Mouse (Mus musculus) megakaryocyte, embryonic 14.5 days (primary cell): ENCODE measurements around the gene Sord. TPM values are rescaled to one million over a fixed set of nuclear protein-coding genes. Genes with fewer than 3 reads are reported as not detected.

Experiments
- H3K27me3 ChIP-seq: replicated peaks from 2 replicates; pipeline ENCODE3; 2012; ENCODE audit warnings: inconsistent platforms
- H3K36me3 ChIP-seq: replicated peaks from 2 replicates; pipeline ENCODE3; 2012; ENCODE audit warnings: low read length, inconsistent platforms, mixed read lengths
- H3K4me1 ChIP-seq: 2 replicates; pipeline ENCODE4 v1.6.1; 2012; ENCODE audit warnings: inconsistent platforms
- H3K4me3 ChIP-seq: replicated peaks from 2 replicates; pipeline ENCODE3; 2012; ENCODE audit warnings: moderate library complexity, mild to moderate bottlenecking, inconsistent platforms
- H3K9me3 ChIP-seq: 2 replicates; pipeline ENCODE4 v1.6.1; 2012; ENCODE audit warnings: inconsistent platforms
- FLI1 ChIP-seq: IDR thresholded peaks from 2 replicates; pipeline ENCODE4 v1.6.1; 2012; ENCODE audit warnings: low read length, inconsistent platforms, mixed read lengths
- GATA1 ChIP-seq: IDR thresholded peaks from 3 replicates; pipeline ENCODE4 v1.6.1; 2012; ENCODE audit warnings: mixed read lengths, low read length, inconsistent platforms, borderline replicate concordance
- polyA plus RNA-seq: library from polyadenylated mRNA; stranded (reverse); fragments of >175 nt; gene quantifications from 2 replicates; pipeline ENCODE4 v1.2.3, GENCODE M21; 2012; ENCODE audit warnings: low replicate concordance; ENCODE audit not compliant: insufficient read depth

Sord gene
- polyA plus RNA-seq, 1 experiment = 52.7 TPM

DNA sequence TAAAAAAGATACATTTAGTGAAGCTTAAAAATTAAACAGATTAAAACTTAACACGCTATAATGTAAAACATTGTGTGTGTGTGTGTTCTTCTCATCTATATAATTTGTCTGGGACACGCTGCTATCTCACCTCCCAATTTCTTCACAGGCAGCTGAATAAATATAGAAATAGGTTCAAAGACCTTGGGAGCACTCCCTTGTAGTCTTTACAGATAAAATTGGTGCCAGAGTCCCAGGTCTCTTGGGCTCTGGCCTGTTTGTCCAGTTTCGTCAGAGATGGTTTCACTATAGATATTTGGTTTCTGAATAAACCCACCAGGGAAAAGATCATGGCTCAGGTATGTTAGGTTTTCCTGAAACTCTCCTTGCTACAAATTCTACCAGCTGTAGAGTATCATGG lies 44.2 kb downstream of the Sord start:
- H3K4me3 ChIP-seq = no peak overlapping the region
- H3K36me3 ChIP-seq = no peaks in the 10 kb centered on the region
- TF ChIP-seq GATA1 = no peak
- no peak for TF ChIP-seq FLI1
- no peaks in the 10 kb centered on the region for H3K4me1 ChIP-seq
- H3K27me3 ChIP-seq = peaks cover 51% of the 10 kb centered on the region
- H3K9me3 ChIP-seq = peaks cover 24% of the 10 kb centered on the region

DNA sequence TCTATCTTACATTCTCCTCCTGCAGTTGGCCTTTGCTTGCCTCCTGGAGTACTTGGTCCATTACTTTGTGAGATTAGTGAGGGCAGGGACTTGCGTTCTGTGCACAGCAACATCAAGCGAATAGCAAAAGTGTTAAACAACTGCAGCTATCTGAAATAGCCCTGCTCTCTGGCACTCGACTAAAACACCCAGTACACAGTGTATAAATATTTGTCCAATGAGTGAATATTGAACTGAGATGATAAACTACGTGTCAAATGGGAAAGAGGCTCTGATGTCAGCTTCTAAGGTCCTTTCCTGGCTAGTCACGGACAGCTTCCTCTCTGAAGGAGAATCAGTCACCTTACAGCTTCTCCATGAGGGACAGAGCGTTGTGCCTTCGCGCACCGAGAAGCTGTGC lies 49.5 kb downstream of the Sord start:
- H3K9me3 ChIP-seq = peaks cover 24% of the 10 kb centered on the region
- no peak overlapping the region for H3K4me3 ChIP-seq
- TF ChIP-seq GATA1 = no peak
- no peak for TF ChIP-seq FLI1
- no peaks in the 10 kb centered on the region for H3K36me3 ChIP-seq
- H3K27me3 ChIP-seq = peaks cover 69% of the 10 kb centered on the region
- no peaks in the 10 kb centered on the region for H3K4me1 ChIP-seq

DNA sequence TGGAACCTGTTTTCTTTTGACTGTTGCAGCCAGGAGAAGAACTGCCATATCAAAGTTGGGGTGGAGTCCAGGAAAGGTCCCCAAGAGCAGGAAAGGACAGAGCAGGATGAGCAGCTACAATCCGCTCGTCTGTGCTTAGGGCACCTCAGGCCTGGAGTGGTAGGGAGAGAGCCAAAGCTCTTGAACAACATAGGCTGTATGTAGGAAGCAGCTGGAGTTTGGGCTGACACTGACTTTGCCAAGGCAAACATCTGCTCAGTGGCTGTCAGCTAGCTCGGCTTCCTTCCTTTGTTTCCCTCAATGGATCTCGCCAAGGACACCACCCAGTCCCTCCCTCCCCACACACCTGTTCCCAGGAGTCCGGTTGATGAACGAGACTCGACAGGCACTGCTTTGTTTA lies 51.6 kb downstream of the Sord start:
- H3K9me3 ChIP-seq = peaks cover 26% of the 10 kb centered on the region
- peaks cover 76% of the 10 kb centered on the region for H3K27me3 ChIP-seq
- H3K4me1 ChIP-seq = peaks cover 5% of the 10 kb centered on the region
- H3K36me3 ChIP-seq = no peaks in the 10 kb centered on the region
- H3K4me3 ChIP-seq = no peak overlapping the region
- TF ChIP-seq GATA1 = no peak
- no peak for TF ChIP-seq FLI1

DNA sequence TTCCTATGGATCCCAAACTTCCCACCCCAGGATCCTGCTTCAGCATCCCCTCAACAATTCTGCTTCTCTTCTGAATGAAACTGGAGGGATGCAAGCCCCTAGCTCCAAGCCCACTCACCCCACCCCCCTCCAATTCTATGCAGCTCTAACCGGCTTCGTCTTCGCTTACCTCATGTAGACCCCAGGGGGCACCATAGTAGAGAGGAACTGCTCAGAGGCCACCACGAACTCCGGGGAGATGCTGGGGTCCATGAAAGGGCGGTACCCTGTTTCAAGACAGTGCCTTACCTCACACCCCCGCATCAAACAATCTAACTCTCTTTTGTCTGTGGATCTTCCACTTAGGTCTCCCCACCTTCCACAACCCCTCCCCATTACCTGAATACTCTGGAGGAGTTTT lies 60.4 kb downstream of the Sord start:
- H3K9me3 ChIP-seq = 0 out of 2 replicates have a peak, but pooled peaks cover 3% of the 10 kb centered on the region
- peaks cover 37% of the 10 kb centered on the region for H3K4me1 ChIP-seq
- no peak for TF ChIP-seq GATA1
- H3K4me3 ChIP-seq = no peak overlapping the region
- no peaks in the 10 kb centered on the region for H3K36me3 ChIP-seq
- H3K27me3 ChIP-seq = peaks cover 95% of the 10 kb centered on the region

DNA sequence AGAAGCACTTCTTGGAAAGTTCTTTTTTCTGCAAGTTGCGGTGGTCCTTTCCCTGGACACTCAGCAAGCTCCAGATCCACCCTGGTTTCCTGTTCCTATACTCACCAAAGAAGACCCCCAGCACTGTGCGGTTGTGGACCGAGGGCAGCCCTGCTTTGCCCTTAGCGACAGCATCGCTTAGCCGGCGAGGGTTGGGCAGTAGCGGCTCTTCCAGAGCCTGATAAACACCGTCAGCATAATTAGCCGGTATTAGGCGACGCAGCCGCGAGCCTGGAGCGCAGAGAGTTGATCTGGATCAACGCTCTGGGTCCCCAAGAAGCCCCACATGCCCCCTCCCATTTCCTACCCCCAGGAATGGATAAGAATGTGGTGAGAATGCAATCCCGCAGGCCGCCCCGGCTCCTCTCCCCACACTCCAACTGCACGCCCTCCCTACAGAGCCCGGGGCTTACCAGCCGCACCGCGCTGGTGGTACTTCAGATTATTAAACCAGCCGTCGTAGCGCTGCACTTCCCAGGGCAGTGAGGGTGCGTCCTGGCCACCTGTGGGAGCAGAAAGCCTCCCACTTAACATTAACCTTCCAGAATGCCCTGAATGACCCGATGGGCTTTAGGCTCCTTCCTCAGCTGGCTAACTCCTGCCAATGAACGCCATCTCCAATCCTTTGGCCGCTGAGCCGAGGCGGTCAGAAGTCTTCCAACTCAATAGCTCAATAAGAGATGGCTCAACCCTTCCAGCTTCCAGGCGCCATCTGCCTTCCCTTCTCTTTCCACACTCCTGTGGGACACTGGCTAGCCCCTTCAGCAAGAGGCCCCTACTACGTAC lies 62.9 kb downstream of the Sord start:
- Histone ChIP-seq H3K36me3 (no peaks in the 10 kb centered on the region), H3K27me3 (peaks cover 96% of the 10 kb centered on the region), H3K4me3 (peak overlapping the region; percentile 16), H3K4me1 (peaks cover 54% of the 10 kb centered on the region), H3K9me3 (no peaks in the 10 kb centered on the region)
- no peak for TF ChIP-seq GATA1
- TF ChIP-seq FLI1 = no peak

DNA sequence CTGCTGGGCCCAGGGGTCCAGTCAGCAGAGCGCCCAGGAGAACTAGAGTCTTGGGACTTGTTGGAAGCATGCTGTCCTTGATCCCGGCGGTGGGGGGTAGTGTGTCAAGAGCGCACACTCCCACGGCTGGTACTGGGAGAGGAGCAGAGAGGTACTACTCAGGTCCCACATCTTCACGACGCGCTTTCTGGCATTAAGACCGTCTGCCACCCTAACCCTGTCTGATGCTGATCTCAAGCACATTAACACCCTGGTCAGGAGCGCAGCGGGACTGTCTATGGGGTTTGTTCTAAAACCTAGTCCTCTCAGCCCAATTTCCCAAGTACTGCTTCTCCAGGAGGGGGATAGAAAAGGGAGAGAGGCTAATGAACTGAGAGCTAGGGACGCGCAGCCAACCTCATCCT lies 63.5 kb downstream of the Sord start, which contains the start of gene Duox2:
TSS of gene Duox2 (minus strand) at position 354 of the 404 bp plus-strand sequence.
- TF ChIP-seq GATA1 (no peak), FLI1 (no peak)
- Histone ChIP-seq H3K9me3 (no peaks in the 10 kb centered on the region), H3K4me3 (peak within 1 kb of the TSS; percentile 80), H3K27me3 (peaks cover 95% of the 10 kb centered on the region), H3K4me1 (peaks cover 60% of the 10 kb centered on the region), H3K36me3 (no peaks in the 10 kb centered on the region)

DNA sequence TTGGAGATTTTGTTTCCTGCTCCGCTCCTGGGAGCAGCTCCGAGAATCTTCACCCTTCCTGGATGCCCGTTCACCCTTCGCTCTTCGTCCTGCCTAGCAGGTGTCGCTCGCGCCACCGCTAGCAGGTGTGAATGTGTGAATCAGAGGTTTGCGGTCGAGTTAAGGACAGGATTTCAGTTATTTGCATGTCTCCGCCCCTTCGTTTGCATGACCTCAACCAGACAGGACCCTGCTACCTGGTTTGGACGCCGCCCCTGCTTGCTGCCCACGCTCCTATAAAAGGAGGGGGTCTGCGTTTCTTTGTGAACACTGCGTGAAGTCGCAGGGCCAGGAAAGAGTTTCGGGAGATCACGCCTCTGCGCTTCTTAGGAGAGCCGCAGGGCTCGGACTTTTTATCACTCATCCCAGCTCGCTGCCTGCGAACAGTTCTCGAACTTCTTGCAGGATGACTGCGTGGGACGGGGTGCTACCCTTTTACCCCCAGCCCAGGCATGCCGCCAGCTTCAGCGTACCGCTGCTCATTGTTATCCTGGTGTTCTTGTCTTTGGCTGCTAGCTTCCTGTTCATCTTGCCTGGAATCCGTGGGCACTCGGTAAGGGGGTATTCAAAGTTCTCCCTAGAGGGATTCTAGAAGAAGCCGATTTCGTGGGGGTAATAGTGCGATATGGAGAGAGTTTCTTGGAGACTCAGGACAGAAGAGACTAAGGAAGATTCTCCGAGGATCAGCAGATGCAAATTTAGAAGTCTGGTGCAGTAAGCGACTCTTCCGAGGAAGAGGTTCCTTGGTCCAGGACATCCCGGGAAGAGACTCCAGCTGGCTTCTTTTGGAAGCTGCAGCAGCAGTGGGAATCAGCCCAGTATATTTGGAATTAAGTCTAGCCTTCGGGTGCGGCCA lies 64.3 kb downstream of the Sord start, which contains the start of gene Duoxa2:
TSS of gene Duoxa2 (plus strand) at position 305 of the 895 bp plus-strand sequence.
- Histone ChIP-seq H3K4me1 (peaks cover 61% of the 10 kb centered on the region), H3K4me3 (peak within 1 kb of the TSS; percentile 80), H3K9me3 (no peaks in the 10 kb centered on the region), H3K36me3 (no peaks in the 10 kb centered on the region), H3K27me3 (peaks cover 94% of the 10 kb centered on the region)
- TF ChIP-seq GATA1 (no peak), FLI1 (no peak)

DNA sequence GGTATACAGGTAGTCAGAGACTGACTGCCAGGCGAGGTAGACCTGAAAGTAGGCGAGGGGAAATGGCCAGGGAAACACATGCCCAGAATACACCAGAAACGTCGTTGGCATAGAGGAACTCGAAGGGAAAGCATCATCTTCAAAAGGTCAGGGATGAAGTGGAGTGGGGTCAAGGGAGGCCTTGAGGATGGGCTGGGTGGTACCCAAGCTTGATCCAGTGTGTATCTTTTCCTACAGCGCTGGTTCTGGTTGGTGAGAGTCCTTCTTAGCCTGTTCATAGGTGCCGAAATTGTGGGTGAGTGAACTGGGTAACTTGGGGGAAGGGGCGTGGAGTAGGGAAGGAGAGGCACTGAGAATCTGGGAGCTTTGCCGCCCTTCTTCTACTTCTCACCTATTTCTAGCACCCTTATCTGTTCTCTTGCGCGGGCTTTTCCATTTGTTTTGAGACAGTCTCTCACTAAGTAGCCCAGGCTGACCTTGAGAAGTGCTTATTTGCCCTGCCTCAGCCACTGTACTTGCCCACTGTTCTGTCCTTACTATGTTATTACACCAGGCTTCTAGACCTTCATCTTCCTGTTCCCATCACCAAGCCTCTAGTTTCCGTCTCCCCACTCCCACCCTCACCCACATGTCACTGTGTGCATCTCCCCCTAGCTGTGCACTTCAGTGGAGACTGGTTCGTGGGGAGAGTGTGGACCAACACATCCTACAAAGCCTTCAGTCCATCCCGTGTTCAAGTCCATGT lies 65.5 kb downstream of the Sord start:
- H3K27me3 ChIP-seq = peaks cover 94% of the 10 kb centered on the region
- H3K4me1 ChIP-seq = peaks cover 61% of the 10 kb centered on the region
- TF ChIP-seq GATA1 (no peak), FLI1 (no peak)

DNA sequence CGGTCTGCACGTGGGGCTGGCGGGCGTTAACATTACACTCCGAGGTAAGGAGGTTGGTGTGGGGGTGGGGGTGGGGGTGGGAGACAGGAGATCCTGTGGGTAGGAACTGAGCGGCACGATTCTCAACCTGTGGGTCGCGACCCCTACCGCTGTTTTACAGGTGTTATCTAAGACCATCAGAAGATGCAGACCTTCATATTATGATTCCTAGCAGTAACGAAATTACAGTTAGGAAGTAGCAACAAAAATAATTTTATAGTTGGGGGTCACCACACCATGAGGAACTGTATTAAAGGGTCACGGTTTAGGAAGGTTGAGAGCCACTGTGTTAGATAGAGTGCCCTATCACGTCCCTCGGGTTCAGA lies 66.1 kb downstream of the Sord start:
- Histone ChIP-seq H3K4me1 (peaks cover 61% of the 10 kb centered on the region), H3K27me3 (peaks cover 94% of the 10 kb centered on the region), H3K4me3 (peak overlapping the region; percentile 92), H3K9me3 (no peaks in the 10 kb centered on the region), H3K36me3 (no peaks in the 10 kb centered on the region)
- TF ChIP-seq FLI1 (no peak), GATA1 (no peak)

More for the DNA sequence above, 65.5 kb downstream of the Sord start:
- Histone ChIP-seq H3K36me3 (no peaks in the 10 kb centered on the region), H3K4me3 (no peak overlapping the region), H3K9me3 (no peaks in the 10 kb centered on the region)
